Mouse (Mus musculus) urinary bladder, postnatal 36 days (tissue): ENCODE data around the gene Pqlc3.
A peak's percentile ranks its signal among the peaks of the same experiment; 100 is the strongest.
"Not testable (repeated sequence)": the region's sequence is repeated elsewhere in the genome, so short reads cannot be mapped to it uniquely, and the experiment has no call there.

Experiments
- DNase-seq, 2 experiments: peaks; one replicate each; pipeline ENCODE4 v3.0.0; 2022; ENCODE audit warnings: low spot score in 2 of 2, mixed read lengths in 1 of 2

The Pqlc3 gene

DNA sequence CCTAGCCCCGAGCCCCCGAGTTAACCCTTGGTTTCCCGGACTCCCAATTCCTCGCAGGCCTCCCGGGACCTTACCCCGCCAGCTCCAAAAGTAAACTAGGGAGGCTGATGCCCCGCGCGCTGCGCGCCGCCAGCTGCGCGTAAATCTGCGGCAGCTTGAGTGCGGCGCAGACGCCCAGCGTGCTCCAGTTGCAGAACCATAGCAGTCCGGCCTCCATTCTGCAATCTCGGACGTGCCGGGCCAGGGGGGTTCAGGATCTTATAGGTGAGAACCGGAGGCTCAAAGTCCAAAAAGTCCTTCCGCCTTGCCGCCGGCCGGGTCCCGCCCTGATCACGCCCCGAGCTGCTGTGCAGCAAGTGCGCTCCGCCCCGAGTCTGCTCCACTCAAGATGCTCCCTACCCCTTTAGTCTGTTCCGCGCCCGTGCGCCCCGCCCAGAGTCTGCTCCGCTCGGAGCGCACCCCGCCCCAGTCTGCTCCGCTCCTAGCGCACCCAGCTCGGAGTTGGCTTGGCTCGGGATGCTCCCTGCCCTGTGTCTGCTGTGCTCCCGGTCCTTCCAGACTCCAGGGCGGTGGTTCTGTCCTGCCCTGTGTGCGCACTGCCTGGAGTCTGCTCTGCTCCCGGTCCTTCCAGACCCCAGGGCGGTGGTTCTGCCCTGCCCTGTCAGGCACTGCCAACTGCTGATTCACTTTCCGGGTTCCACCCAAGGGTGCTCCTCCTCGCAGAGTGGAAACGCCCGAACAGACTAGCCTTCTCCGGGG is at the start of gene Pqlc3:
Gene Pqlc3 (minus strand): TSS at position 670 of the 759 bp plus-strand sequence.
- DNase-seq, result peak; percentile 84 to 87

DNA sequence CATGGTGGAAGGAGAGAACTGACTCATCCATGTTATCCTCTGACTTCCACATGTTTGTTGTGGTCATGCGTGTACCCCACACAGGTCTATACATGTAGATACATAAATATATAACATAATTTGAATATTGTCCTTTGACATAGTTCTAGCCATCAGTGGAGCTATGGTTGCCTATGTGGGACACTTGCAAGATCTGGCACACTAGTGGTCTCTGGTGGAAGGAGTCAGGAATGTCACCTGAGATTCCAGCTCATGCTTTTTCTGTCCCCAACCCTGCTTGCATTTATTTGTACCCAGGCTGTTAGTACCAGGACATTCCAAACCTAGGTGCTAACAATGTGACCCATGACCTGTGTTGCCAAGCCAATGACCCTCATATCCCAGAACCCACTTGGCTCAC is 49.6 kb upstream of the Pqlc3 start:
- DNase-seq, result no peak

DNA sequence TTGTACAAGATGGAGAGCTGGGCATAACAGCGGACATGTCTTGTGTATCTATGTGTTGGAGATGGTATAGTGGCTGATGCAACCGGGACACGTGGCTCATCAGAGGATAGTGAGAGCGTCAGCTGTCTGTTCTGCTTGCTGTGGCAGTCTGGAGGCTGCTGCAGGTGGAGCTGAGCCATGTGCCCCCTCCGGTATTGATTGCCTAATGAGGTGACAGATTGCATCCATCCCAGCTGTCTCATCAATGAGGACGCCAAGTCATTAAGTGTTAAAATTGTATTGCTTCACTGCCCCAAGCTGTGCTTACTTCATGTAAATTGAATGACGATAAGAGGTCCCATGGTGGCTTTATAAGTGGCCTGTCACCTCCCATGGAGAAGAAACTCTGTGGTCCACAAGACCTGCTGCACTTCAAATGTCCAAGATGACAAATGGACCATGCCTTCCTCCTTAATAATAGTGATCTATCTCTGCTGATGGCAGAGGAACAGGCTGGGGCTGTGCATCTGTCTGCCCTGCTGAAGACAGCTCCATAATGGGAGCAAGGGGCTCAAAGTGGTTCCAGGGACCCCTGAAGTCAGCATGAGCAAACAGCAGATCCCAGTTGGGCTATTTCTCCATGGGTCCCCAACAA is 48.9 kb upstream of the Pqlc3 start:
- no peak for DNase-seq

DNA sequence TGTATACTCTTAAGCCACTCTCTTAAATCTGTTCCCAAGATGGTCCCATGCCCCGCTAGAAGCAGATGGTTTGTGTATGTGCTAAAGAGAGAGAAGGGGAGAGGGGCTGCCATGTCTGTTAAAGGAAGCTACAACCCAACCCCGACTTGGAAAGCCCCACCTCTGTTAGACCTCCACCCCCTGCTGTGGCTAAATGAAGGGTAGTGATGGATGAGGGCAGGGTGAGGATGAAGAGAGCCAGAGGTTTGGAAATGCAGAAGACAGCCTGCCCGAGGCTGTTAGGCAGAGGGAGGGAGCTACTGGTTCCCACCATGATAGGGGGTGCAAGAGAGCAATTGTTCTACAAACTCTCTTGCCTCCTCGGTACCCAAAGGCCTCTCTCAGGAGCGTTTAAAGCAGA is 43.1 kb upstream of the Pqlc3 start:
- DNase-seq, result no peak

DNA sequence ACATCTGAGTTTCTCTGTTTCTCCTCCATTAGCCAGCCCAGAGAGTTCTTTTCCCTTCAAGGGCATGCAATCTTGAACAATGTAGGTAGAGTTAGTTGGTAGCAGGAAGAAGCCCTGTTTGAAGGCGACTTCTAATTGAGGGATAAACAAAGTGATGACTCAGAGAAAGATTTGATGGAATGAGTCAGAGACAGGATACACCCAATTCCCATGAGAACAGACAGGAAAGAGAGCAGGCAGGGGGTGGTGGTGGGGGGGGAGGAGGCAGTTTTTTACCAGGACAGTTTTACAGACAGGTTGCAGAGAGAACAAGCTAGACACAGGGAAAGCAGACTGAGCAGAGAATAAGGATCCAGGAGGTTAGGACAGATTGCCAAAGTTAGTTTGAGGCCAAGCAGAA is 40.4 kb upstream of the Pqlc3 start:
- no peak for DNase-seq

DNA sequence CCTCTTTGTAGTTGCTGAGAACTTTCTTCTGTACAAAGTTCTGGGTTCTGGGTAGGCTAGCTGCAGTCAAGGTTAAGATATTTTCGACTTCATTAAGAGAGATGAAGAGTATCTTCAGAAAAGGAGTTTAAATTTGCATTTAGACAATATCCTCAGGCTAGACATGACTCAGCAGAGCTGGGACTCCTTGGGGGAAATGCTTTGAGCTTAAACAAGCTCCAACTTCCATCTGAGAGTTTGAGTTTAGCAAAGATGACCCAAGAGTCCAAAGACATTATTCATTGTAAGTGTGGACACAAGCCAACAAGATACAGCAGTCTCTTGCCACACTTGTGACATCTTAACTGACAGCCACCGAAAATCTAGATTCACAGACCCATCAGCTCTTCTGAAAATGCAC is 39.2 kb upstream of the Pqlc3 start:
- DNase-seq, result no peak

DNA sequence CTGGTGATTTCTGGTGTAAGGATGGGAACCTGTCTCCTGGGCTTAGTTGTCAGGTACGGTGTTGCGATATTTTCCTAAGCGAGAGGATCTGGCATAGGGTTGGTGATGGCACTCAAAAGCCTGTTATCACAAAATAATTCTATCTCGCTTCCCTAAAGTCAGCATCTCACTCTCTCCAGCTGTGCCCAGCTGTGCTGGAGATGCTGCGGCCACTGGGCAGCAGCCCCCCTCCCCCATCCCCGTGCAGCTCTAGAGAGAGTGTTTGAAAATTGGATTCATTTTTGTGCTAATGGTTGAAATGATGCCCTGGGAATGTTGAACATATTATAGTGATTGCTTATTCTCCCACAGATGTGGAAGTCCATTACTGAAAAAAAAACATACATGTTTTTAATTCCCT is 38.0 kb upstream of the Pqlc3 start:
- no peak for DNase-seq

DNA sequence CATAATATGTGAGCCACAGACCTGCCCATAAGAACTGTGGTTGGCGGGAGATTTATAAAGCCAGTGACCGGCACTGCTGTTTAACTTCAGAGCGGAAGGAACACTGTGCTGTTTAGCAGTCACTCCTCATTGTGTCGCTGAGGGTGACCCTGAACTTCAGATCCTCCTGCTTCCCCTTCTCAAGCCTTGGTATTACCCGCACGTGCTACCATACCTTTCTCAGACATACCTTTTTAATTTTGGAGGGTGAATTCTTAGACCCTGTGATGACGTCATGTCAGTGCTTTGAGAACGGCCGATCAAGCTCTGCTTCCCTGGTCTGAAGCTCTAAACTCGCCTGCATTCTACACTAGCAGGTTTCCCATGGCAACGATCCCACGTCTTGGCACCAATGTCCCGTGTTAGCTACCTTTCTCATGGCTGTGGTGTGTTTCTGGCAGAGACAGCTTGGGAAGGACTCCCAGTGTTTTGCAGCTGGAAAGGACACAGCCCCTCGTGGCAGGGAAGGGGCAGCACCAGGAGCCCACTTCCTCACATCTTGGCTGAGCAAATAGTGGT is 36.9 kb upstream of the Pqlc3 start:
- DNase-seq, result no peak

DNA sequence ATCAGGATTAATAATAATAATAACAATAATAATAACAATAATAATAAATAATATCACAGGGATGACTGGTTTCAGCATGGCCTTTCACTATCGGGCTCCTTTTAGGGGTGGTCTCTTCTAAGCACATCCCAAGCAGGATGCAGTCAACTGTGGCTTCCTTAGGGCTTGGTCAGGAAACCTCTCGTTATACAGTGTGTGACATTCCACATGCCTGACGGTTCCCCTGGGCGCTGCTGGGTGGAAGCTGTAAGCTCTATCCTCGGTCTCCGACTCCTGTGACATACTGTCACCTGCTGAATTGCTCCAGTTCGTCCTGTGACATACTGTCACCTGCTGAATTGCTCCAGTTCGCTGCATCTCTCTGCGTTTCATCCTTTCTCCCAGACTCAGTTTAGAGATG is 36.3 kb upstream of the Pqlc3 start:
- DNase-seq, result no peak

DNA sequence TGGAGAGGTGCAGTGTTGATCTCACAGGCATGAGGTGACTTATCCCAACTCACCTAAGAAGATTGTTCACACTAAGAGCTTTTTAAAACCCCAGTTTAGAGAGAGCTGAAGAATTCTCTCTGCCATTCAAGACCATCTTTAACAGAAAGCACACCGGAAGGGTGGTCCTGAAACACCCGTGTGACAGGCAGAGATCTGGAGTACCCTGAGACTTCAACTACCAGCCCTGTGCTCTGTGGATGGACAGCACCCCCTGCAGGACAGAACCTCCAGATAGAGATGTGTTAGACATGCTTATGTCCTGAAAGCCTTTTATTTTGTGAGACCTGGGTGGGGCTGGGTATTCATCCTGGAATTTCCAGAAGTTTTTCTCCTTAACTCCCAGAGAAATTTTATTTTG is 34.9 kb upstream of the Pqlc3 start:
- peak in 1 of 2 experiments; percentile 19 for DNase-seq

DNA sequence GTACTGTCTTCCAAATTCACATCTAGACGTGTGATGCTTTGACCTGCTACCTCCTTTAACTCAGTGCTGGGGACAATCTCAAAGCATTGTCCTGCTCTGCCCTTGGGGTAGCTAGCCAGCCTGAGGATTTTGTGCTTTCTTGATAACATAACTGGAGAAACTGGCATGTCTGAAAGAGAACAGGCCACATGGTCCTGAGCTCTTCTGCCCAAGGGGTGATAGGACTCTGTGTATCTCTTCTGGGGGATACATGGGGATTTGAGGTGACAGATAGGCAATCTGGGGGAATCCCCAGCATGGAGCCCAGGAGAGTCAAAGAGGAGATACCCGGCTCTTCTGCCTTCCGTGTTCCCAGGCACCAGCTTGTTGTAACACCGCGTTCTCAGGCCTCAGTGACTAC is 34.5 kb upstream of the Pqlc3 start:
- DNase-seq, result no peak

DNA sequence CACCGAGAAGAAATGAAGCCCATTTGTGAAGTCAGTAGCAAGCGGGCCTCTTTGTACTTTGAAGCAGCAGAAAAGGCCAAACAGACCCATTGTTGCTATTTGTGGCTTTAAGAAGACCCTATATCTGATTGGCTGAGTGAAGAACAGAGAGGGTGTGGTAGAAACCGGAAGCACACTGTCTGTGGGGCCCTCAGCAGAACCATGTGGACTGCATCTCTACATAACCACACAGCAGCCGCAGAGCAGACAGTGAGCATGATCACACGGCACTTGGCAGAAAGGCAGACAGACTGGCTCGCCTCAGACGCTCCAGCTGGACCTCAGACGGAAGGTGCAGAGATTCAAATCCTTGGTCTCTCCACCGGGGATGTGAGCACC is 33.2 kb upstream of the Pqlc3 start:
- DNase-seq, result no peak

DNA sequence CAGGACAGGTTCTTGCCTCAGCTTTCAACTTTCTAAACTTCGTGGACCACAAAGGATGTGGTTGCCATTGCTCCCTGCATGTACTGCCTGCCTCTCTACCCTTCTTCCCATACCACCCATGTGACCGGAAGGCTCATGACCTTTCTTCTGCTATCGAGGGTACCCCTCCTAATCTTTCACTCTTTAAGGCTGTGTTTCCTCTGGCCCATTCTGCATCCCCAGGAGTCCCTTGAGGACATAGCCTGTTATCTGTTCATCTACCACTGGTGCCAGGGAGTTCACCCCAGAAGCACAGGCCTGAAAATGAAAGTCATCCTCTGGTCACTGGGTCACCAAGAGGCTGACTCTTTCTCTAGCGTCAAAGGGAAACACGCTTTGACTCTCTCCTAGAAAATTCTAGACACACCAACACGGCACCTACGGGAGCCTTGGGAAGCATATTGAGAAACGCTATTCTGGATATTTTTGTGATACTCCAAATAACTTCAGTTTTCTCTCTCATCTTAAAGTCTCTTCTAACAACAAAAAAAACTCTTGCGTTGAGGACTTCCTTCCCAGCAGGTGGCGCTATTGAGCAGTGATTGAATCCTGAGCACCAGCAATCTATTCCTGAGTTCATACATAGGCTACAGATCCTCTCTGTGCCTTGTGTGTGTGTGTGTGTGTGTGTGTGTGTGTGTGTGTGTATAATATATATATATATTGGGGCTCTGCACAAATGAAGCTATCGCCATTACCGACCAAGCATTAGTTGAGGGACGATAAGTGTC is 32.7 kb upstream of the Pqlc3 start:
- peak; percentile 48 to 68 for DNase-seq

DNA sequence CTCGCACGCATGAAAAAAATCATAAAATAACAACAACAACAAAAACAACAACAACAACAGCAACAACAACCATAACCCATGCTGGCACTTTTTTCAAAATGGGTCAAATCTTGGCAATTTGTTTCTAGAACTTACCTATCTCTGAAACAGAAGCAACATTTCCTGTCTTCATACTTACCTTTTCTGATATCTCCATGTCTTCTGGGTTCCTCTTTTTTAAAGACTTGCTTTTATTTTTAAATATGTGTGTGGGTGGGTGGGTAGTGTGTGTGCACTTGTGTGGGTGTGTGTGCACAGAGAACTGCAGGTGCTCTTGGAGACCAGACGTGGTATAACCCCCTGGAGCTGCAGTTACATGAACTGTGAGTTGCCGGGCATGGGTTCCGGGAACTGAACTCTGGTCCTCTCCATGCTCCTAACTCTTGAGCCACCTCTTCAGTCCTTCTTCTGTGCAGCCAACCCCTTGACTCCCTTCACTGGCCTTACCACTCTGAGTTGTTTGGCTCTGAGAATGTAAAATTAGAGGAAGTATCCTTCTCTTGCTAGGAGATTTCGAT is 24.4 kb upstream of the Pqlc3 start:
- DNase-seq, result no peak

DNA sequence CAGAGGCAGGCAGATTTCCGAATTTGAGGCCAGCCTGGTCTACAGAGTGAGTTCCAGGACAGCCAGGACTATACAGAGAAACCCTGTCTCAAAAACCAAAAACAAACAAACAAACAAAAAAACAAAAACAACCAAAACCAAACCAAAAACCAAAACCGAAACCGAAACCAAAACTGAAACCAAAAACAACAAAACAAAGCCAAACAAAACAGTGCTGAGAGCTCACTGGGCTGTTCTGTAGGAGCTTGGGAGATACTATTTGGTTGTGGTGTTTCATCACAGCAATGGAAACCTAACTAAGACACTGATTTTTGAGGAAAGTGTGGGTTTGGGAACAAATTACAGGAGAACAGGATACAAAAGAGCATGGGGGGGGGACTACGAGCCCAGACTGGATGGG is 21.9 kb upstream of the Pqlc3 start:
- DNase-seq, result no peak

DNA sequence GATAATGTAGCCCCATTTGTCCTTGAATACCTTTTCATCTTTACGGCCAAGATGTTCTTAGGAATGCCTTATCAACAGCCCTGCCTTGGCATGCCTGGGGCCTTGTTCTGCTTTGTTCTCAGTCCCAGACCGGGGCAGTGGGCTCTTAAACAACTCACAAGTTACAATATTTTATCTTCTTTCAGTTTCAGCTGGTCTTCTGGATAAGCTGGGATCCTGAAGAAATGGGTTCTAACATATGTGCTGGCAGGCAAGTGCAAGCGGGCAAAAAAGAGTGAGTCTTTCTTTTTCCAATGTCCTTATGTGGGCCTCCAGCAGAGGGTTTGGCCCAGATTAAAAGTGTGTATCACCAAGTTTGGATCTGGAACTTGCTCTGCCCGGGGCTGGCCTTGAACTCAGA is 20.9 kb upstream of the Pqlc3 start:
- DNase-seq, result not testable (repeated sequence)

DNA sequence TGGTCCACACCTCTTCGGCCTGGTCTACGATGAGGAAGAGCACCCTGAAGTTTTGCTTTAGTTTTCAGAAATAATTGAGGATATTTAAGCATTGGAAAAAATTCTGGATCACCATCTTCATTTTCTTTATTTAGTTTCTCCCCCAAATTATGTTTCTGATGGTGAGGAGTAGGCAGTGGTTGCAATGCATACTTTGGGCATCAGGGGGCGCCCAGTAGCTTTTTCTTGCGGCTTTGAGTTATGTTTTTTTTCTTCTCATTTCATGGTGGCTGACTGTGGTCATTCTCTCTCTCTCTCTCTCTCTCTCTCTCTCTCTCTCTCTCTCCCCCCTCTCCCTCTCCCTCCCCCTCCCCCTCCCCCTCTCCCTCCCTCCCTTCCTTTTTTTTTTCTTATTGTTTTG is 18.3 kb upstream of the Pqlc3 start:
- DNase-seq, result peak; percentile 31 to 32

DNA sequence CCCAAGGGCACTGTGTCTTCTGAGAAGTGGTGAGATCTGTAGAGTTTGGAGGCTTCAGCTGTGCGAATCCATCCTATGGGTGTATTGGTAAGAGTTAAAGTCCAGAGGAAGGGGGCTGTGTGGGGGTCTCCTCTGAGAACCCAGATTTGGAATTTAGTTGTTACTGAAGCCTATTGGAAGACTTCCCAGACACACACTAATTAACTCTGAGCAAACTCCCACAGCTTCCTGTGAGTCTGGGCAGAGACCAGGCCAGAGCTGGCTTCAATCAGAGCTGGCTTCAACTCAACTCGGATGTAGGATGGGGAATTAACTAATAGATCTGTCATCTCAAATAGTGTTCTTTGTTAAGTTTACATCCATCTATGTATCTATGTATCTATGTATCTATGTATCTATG is 15.5 kb upstream of the Pqlc3 start:
- DNase-seq, result no peak

DNA sequence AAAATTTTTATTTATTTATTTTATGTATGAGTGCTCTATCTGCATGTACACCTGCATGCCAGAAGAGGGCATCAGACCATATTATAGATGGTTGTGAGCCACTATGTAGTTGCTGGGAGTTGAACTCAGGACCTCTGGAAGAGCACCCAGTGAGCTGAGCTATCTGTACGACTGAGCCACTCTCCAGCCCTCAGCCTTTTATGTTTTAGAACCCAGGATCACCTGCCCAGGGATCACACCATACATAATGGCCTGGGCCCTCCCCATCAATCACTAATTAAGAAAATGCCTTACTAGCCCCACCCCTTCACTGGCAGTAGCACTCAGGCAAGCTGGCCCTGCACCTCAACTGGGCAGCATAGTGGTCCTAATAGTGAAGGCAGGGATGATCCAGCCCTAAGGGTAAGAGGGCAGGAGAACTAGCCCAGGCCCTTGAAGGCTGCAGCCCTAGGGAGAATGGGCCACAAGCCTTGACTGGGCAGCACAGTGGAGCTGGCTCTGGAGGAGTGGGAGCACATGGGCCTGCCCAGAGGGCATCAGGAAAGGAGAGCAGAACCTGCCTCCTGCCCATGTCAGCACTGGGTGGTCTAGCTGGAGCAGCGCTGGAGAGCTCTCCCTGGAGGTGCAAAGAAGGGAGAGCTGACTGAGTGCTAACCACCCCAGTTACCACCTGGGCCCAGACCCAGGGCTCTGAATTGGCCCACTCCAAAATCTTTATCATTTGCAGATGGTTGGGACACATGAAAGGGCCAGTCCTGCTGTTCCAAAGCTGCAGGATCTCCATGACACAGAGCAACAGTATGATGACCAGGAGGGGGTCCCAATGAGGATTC is 12.1 kb upstream of the Pqlc3 start:
- no peak for DNase-seq

DNA sequence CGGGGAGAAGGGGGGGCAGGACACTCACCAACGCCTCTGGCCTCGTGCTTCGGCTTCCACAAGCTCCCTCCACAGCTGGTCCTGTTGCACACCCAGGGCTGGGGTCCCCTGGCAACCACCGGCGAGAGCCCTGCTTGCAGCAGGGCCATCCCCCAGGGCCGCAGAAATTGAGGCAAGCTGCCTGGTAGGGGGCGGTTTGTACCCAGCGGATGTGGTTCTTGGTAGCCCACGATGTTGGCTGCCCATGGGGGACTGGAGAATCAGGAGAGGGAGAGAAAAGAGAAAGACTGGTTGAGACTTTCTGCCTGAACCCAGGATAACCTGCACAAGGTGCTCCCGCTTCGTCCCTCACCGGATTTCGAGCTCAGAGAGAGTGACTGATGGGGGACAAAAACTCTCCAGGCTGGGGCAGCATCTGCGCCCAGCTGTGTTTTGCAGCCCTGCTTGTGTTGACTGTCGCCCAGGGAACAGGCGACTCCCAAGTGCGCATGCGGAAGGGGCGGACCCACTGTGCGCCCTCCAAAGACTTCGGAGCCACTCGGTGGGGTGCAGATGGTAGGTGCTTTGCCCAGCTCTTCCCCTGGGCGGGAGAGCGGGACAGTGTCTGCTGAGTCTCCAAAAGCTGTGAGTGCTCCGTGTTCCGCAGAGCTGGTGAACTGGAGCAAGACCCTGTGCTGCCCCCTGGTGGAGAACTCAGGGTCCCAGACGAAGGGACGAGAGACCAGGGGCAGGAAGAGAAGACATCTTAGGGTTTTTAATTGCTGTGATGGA is 11.1 kb upstream of the Pqlc3 start, which contains the start of gene 2410004P03Rik:
Gene 2410004P03Rik (minus strand): TSS at position 628 of the 771 bp plus-strand sequence.
- peak; percentile 72 to 75 for DNase-seq
